Mouse (Mus musculus): ENCODE results near the gene Etnk1.

Gene Etnk1

GRCm38 (mm10) chr6:143279222-143279621 lies 112.2 kb downstream of the Etnk1 start:
- intact Hi-C loops (cut with DNase I) = no loop called here

All from adrenal gland (tissue).